Mouse (Mus musculus) central nervous system, embryonic 11.5 days (tissue): ENCODE measurements around the gene Dusp22. TPM values are rescaled to one million over a fixed set of nuclear protein-coding genes. Genes with fewer than 3 reads are reported as not detected.

Experiments used
- polyA plus RNA-seq: library from polyadenylated mRNA; depleted of rRNA; stranded (reverse); fragments of >200 nt; gene quantifications from 2 replicates; pipeline ENCODE4 v1.2.3, GENCODE M21; 2012; rRNA removed

Gene Dusp22
- 9.0 and 15.8 TPM in 2 replicates for polyA plus RNA-seq

DNA sequence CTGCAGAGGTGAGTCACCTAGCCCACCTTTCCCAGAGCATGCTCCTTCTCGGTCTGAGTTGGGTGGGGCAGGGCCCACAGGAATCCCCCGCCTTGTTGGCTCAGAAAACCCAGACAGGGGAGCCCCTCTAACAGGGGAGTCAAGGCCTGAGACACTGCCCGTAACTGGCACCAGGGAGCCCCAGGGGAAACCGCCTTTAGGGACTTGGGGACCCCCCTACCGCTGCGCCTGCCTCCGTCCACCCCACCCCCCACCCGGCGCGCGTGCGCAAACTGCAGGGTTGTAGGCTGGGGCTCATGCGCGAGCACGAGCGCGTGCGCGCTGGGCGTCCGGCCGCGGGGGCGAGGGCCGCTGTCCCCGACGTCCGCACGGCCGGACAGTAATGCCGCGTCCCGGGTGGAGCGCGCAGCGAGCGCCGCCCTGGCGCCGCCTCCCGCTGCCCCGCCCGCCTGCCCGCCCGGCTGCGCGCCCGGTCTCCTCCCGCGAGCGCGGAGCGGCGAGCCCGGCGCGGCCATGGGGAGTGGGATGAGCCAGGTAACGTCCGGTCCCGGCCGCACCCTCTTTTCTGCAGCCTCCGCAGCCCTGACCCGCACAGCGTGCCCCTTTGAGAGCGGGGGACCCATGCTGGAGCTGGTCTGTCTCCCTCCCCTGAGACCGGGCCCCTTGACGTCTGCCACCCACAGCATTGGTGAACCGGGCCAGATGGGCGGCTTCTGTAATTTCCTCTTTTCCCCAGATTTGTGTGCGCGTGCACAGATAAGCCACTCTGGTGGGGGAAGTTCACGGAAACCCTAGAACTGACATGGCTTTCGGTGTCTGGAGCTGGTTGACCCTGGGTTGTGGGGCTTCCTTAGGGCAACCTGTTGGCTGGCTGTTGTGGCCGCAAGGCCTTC, at the start of gene Dusp22:
TSS of gene Dusp22 (plus strand) at position 387 of the 893 bp plus-strand sequence.

GRCm38 (mm10) chr13:30749021-30749556, 89.3 kb downstream of the Dusp22 start, which contains the start of gene Irf4:
Gene Irf4, plus strand, starts transcription at chr13:30749226.

Other genes starting within 250 kb of the Dusp22 start
- 146 and 147 TPM in 2 replicates for gene Uqcrfs1, start 114.6 kb upstream of the Dusp22 start, polyA plus RNA-seq
- 0.02 and 0.04 TPM in 2 replicates for gene Irf4, start 89.2 kb downstream of the Dusp22 start, polyA plus RNA-seq